Mouse (Mus musculus) frontal cortex, postnatal 14 days (tissue): ENCODE measurements around the gene Slc1a3.

Experiments used
- DNase-seq, 2 experiments: peaks; one replicate each; pipeline ENCODE4 v3.0.0; 2022; ENCODE audit warnings: low spot score in 2 of 2

Gene Slc1a3

GRCm38 (mm10) chr15:8605538-8606188 is 104.9 kb downstream of the Slc1a3 start:
- no peak for DNase-seq

GRCm38 (mm10) chr15:8602362-8602761 is 108.2 kb downstream of the Slc1a3 start:
- DNase-seq, result no peak

- DNase-seq, result no peak
These were observed 109.0 kb downstream of the Slc1a3 start for GRCm38 (mm10) chr15:8601312-8602146.

GRCm38 (mm10) chr15:8596375-8596900 is 114.1 kb downstream of the Slc1a3 start:
- no peak for DNase-seq

- peak in 1 of 2 experiments; percentile 9 for DNase-seq
These were observed 115.3 kb downstream of the Slc1a3 start for GRCm38 (mm10) chr15:8595226-8595625.

- peak in 1 of 2 experiments; percentile 71 for DNase-seq
These were observed 121.0 kb downstream of the Slc1a3 start for GRCm38 (mm10) chr15:8589503-8590116.

- DNase-seq, result no peak
These were observed 122.5 kb downstream of the Slc1a3 start for GRCm38 (mm10) chr15:8588065-8588464.

GRCm38 (mm10) chr15:8586822-8587281 is 123.7 kb downstream of the Slc1a3 start:
- no peak for DNase-seq
